Mouse (Mus musculus): ENCODE results near the gene Dcdc2a. TPM values are rescaled to one million over a fixed set of nuclear protein-coding genes. Genes with fewer than 3 reads are reported as not detected.

The Dcdc2a gene
- polyA plus RNA-seq, 1 experiment from 2014 or later = 0.12 TPM

- no peak overlapping the region for H3K9ac ChIP-seq
- WGBS = 93% methylated on average over 2 of the region's 2 CpGs
- no peaks in the 10 kb centered on the region for H3K9me3 ChIP-seq (ENCODE audit: low read depth, low read length)
- no peak overlapping the region for H3K27ac ChIP-seq (ENCODE audit: low read depth)
- H3K4me1 ChIP-seq (ENCODE audit: insufficient read depth) = no peaks in the 10 kb centered on the region
- H3K27me3 ChIP-seq (ENCODE audit: insufficient read depth, low read length) = no peaks in the 10 kb centered on the region
- no peak for DNase-seq
- no peak for TF ChIP-seq CTCF (IDR thresholded peaks at IDR 0.05; ENCODE audit: low read depth)
- ATAC-seq (ENCODE audit: insufficient read depth) = no peak
- no peaks in the 10 kb centered on the region for H3K36me3 ChIP-seq (ENCODE audit: insufficient read depth)
- H3K4me3 ChIP-seq (ENCODE audit: low read depth, low read length) = no peak overlapping the region
- H3K4me2 ChIP-seq = no peak overlapping the region
Measured at GRCm38 (mm10) chr13:25066659-25067058, 10.9 kb downstream of the Dcdc2a start.

- ATAC-seq (ENCODE audit: insufficient read depth) = no peak
- Histone ChIP-seq H3K36me3 (ENCODE audit: insufficient read depth) (no peaks in the 10 kb centered on the region), H3K4me1 (ENCODE audit: insufficient read depth) (no peaks in the 10 kb centered on the region), H3K4me2 (no peak overlapping the region), H3K9ac (no peak overlapping the region), H3K4me3 (ENCODE audit: low read depth, low read length) (no peak overlapping the region), H3K27ac (ENCODE audit: low read depth) (no peak overlapping the region), H3K9me3 (ENCODE audit: low read depth, low read length) (no peaks in the 10 kb centered on the region), H3K27me3 (ENCODE audit: insufficient read depth, low read length) (no peaks in the 10 kb centered on the region)
- DNase-seq = no peak
- no peak for TF ChIP-seq CTCF (IDR thresholded peaks at IDR 0.05; ENCODE audit: low read depth)
- WGBS = 71% methylated on average over 4 of the region's 4 CpGs
Measured at GRCm38 (mm10) chr13:25067183-25067582, 11.4 kb downstream of the Dcdc2a start.

GRCm38 (mm10) chr13:25069765-25070164, 14.0 kb downstream of the Dcdc2a start:
- Histone ChIP-seq H3K4me3 (ENCODE audit: low read depth, low read length) (no peak overlapping the region), H3K4me2 (no peak overlapping the region), H3K9me3 (ENCODE audit: low read depth, low read length) (no peaks in the 10 kb centered on the region), H3K27me3 (ENCODE audit: insufficient read depth, low read length) (no peaks in the 10 kb centered on the region), H3K9ac (no peak overlapping the region), H3K4me1 (ENCODE audit: insufficient read depth) (no peaks in the 10 kb centered on the region), H3K36me3 (ENCODE audit: insufficient read depth) (no peaks in the 10 kb centered on the region), H3K27ac (ENCODE audit: low read depth) (no peak overlapping the region)
- 51% methylated on average over 4 of the region's 4 CpGs for WGBS
- no peak for DNase-seq
- ATAC-seq (ENCODE audit: insufficient read depth) = 0 out of 2 replicates have a peak, but pooled peaks have one; percentile 35
- TF ChIP-seq CTCF (IDR thresholded peaks at IDR 0.05; ENCODE audit: low read depth) = no peak

GRCm38 (mm10) chr13:25070791-25071190, 15.0 kb downstream of the Dcdc2a start:
- no peak for TF ChIP-seq CTCF (IDR thresholded peaks at IDR 0.05; ENCODE audit: low read depth)
- Histone ChIP-seq H3K4me3 (ENCODE audit: low read depth, low read length) (no peak overlapping the region), H3K9me3 (ENCODE audit: low read depth, low read length) (no peaks in the 10 kb centered on the region), H3K36me3 (ENCODE audit: insufficient read depth) (no peaks in the 10 kb centered on the region), H3K4me1 (ENCODE audit: insufficient read depth) (no peaks in the 10 kb centered on the region), H3K4me2 (no peak overlapping the region), H3K9ac (no peak overlapping the region), H3K27me3 (ENCODE audit: insufficient read depth, low read length) (no peaks in the 10 kb centered on the region), H3K27ac (ENCODE audit: low read depth) (no peak overlapping the region)
- no peak for ATAC-seq (ENCODE audit: insufficient read depth)
- no peak for DNase-seq
- WGBS = 73% methylated on average over 4 of the region's 4 CpGs

GRCm38 (mm10) chr13:25077262-25077661, 21.5 kb downstream of the Dcdc2a start:
- Histone ChIP-seq H3K4me1 (ENCODE audit: insufficient read depth) (no peaks in the 10 kb centered on the region), H3K9me3 (ENCODE audit: low read depth, low read length) (no peaks in the 10 kb centered on the region), H3K4me2 (no peak overlapping the region), H3K36me3 (ENCODE audit: insufficient read depth) (no peaks in the 10 kb centered on the region), H3K4me3 (ENCODE audit: low read depth, low read length) (no peak overlapping the region), H3K27ac (ENCODE audit: low read depth) (no peak overlapping the region), H3K9ac (no peak overlapping the region), H3K27me3 (ENCODE audit: insufficient read depth, low read length) (peaks cover 3% of the 10 kb centered on the region; the same call in 1 of the 2 replicates)
- DNase-seq (no peak), ATAC-seq (ENCODE audit: insufficient read depth) (no peak)
- TF ChIP-seq CTCF (IDR thresholded peaks at IDR 0.05; ENCODE audit: low read depth) = no peak
- WGBS = 16% methylated on average over 7 of the region's 7 CpGs

- H3K36me3 ChIP-seq (ENCODE audit: insufficient read depth) = no peaks in the 10 kb centered on the region
- no peak for TF ChIP-seq CTCF (IDR thresholded peaks at IDR 0.05; ENCODE audit: low read depth)
- peak overlapping the region; percentile 56 for H3K4me2 ChIP-seq
- H3K27me3 ChIP-seq (ENCODE audit: insufficient read depth, low read length) = no peaks in the 10 kb centered on the region
- 0 out of 2 replicates have a peak overlapping the region, but pooled peaks have one; percentile 0 for H3K4me3 ChIP-seq (ENCODE audit: low read depth, low read length)
- peak; percentile 68 for DNase-seq
- H3K9ac ChIP-seq = no peak overlapping the region
- H3K27ac ChIP-seq (ENCODE audit: low read depth) = no peak overlapping the region
- peak; percentile 59 for ATAC-seq (ENCODE audit: insufficient read depth)
- H3K4me1 ChIP-seq (ENCODE audit: insufficient read depth) = peaks cover 2% of the 10 kb centered on the region; the same call in 1 of the 2 replicates
- WGBS = 2% methylated on average over 15 of the region's 15 CpGs
- H3K9me3 ChIP-seq (ENCODE audit: low read depth, low read length) = no peaks in the 10 kb centered on the region
Measured at GRCm38 (mm10) chr13:25083144-25083572, 27.4 kb downstream of the Dcdc2a start.

- H3K36me3 ChIP-seq (ENCODE audit: insufficient read depth) = no peaks in the 10 kb centered on the region
- no peaks in the 10 kb centered on the region for H3K27me3 ChIP-seq (ENCODE audit: insufficient read depth, low read length)
- H3K4me1 ChIP-seq (ENCODE audit: insufficient read depth) = peaks cover 2% of the 10 kb centered on the region; the same call in 1 of the 2 replicates
- H3K9me3 ChIP-seq (ENCODE audit: low read depth, low read length) = no peaks in the 10 kb centered on the region
- H3K27ac ChIP-seq (ENCODE audit: low read depth) = no peak overlapping the region
- no peak overlapping the region for H3K4me2 ChIP-seq
- no peak for DNase-seq
- no peak for TF ChIP-seq CTCF (IDR thresholded peaks at IDR 0.05; ENCODE audit: low read depth)
- no peak for ATAC-seq (ENCODE audit: insufficient read depth)
- 78% methylated on average over 7 of the region's 7 CpGs for WGBS
- H3K9ac ChIP-seq = no peak overlapping the region
- H3K4me3 ChIP-seq (ENCODE audit: low read depth, low read length) = no peak overlapping the region
Measured at GRCm38 (mm10) chr13:25085147-25085546, 29.3 kb downstream of the Dcdc2a start.

GRCm38 (mm10) chr13:25091347-25091746, 35.5 kb downstream of the Dcdc2a start:
- no peak for DNase-seq
- WGBS = 72% methylated on average over 5 of the region's 5 CpGs
- Histone ChIP-seq H3K9ac (no peak overlapping the region), H3K9me3 (ENCODE audit: low read depth, low read length) (no peaks in the 10 kb centered on the region), H3K4me3 (ENCODE audit: low read depth, low read length) (no peak overlapping the region), H3K36me3 (ENCODE audit: insufficient read depth) (no peaks in the 10 kb centered on the region), H3K4me2 (no peak overlapping the region), H3K27me3 (ENCODE audit: insufficient read depth, low read length) (no peaks in the 10 kb centered on the region), H3K4me1 (ENCODE audit: insufficient read depth) (no peaks in the 10 kb centered on the region), H3K27ac (ENCODE audit: low read depth) (no peak overlapping the region)
- no peak for ATAC-seq (ENCODE audit: insufficient read depth)
- no peak for TF ChIP-seq CTCF (IDR thresholded peaks at IDR 0.05; ENCODE audit: low read depth)

Data from lung, embryonic 14.5 days (tissue).